ENCODE assay signal across 35 mouse cellular contexts in genomic region chr1:160446823-160447222, GRCm38 (mm10).
"Had no signal": no experiment of that assay in that cellular context is flagged by ENCODE, and none has a peak within 500 bp of the region (broad histone marks: within the 10 kb centered on the region; RNA-seq: fewer than 3 reads in every experiment).

No protein-coding gene starts in this region.

- H3K9me3 ChIP-seq: heart, embryonic 10.5 days; heart, embryonic 12.5 days; heart, embryonic 13.5 days; heart, embryonic 15.5 days; hindbrain, embryonic 10.5 days; hindbrain, embryonic 12.5 days; hindbrain, embryonic 13.5 days; hindbrain, embryonic 15.5 days; intestine, embryonic 15.5 days; kidney, embryonic 15.5 days had no signal

- H3K4me1 ChIP-seq: hindbrain, embryonic 10.5 days; hindbrain, embryonic 12.5 days; hindbrain, embryonic 13.5 days; hindbrain, embryonic 15.5 days; intestine, embryonic 15.5 days; kidney, embryonic 15.5 days had no signal

- H3K9ac ChIP-seq: heart, embryonic 12.5 days; heart, embryonic 13.5 days; heart, embryonic 15.5 days; hindbrain, embryonic 12.5 days; hindbrain, embryonic 13.5 days; hindbrain, embryonic 14.5 days; hindbrain, embryonic 15.5 days; intestine, embryonic 15.5 days; kidney, embryonic 15.5 days had no signal

- H3K4me2 ChIP-seq: heart, embryonic 11.5 days; heart, embryonic 12.5 days; heart, embryonic 13.5 days; heart, embryonic 15.5 days; hindbrain, embryonic 12.5 days; hindbrain, embryonic 13.5 days; hindbrain, embryonic 14.5 days; hindbrain, embryonic 15.5 days; intestine, embryonic 15.5 days; kidney, embryonic 15.5 days had no signal

- H3K27ac ChIP-seq: heart, adult 2 months; heart, embryonic 10.5 days; heart, embryonic 13.5 days; heart, embryonic 15.5 days; hindbrain, embryonic 10.5 days; hindbrain, embryonic 12.5 days; hindbrain, embryonic 13.5 days; hindbrain, embryonic 14.5 days; hindbrain, embryonic 15.5 days; hindbrain, postnatal 0 days; intestine, embryonic 15.5 days; kidney, embryonic 15.5 days; kidney, postnatal 0 days; layer of hippocampus, adult 2 months had no signal

- ATAC-seq: hindbrain, embryonic 16.5 days; hindbrain, postnatal 0 days; inflammation-experienced regulatory T-cells, adult 6 months; intestine, embryonic 15.5 days; intestine, embryonic 16.5 days; intestine, postnatal 0 days had no signal

- H3K27me3 ChIP-seq: heart, embryonic 12.5 days; heart, embryonic 13.5 days; heart, embryonic 15.5 days; hindbrain, embryonic 12.5 days; hindbrain, embryonic 13.5 days; hindbrain, embryonic 15.5 days; intestine, embryonic 15.5 days; kidney, embryonic 15.5 days had no signal

- H3K4me3 ChIP-seq: heart, adult 2 months; heart, embryonic 10.5 days; heart, embryonic 12.5 days; heart, embryonic 13.5 days; heart, embryonic 15.5 days; hindbrain, embryonic 10.5 days; hindbrain, embryonic 12.5 days; hindbrain, embryonic 13.5 days; hindbrain, embryonic 15.5 days; intestine, embryonic 15.5 days; kidney, embryonic 15.5 days; layer of hippocampus, adult 2 months had no signal

- H3K36me3 ChIP-seq: heart, embryonic 10.5 days; heart, embryonic 12.5 days; heart, embryonic 13.5 days; heart, embryonic 15.5 days; hindbrain, embryonic 10.5 days; hindbrain, embryonic 12.5 days; hindbrain, embryonic 13.5 days; hindbrain, embryonic 15.5 days; intestine, embryonic 15.5 days; kidney, embryonic 15.5 days had no signal

- DNase-seq: heart, adult 2 months; heart, postnatal 10 days; heart, postnatal 14 days; heart, postnatal 36 days; heart, postnatal 4 days; kidney, adult 11 months; kidney, adult 18-20 months; kidney, adult 2 months; kidney, adult 8-10 months; kidney, adult 9 months; kidney, postnatal 10 days; kidney, postnatal 14 days; kidney, postnatal 25 days; kidney, postnatal 36 days; kidney, postnatal 4 days; layer of hippocampus, adult 9-11 months had no signal
